Mouse (Mus musculus) urinary bladder, postnatal 36 days (tissue): ENCODE data around the gene Ucn2.

ENCODE experiments used
- DNase-seq, 2 experiments: peaks; one replicate each; pipeline ENCODE4 v3.0.0; 2022; ENCODE audit warnings: low spot score in 2 of 2, mixed read lengths in 1 of 2

Gene Ucn2

DNA sequence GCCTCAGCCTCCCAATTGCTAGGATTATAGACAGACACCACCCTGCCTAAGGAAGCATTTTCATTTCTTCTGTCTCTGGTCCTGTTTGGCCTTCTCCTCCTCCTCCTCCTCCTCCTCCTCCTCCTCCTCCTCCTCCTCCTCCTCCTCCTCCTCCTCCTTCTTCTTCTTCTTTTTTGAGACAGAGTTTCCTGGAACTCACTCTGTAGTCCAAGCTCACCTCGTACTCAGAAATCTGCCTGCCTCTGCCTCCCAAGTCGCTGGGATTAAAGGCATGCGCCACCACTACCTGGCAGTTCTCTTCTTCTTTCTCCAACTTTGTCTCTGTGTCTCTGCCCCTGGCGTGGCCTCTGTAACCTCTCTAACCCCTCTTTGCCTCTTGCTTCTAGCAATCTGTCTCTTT, at the start of gene Ucn2:
TSS of gene Ucn2 (plus strand) at position 301 of the 400 bp plus-strand sequence.
- no peak for DNase-seq

DNA sequence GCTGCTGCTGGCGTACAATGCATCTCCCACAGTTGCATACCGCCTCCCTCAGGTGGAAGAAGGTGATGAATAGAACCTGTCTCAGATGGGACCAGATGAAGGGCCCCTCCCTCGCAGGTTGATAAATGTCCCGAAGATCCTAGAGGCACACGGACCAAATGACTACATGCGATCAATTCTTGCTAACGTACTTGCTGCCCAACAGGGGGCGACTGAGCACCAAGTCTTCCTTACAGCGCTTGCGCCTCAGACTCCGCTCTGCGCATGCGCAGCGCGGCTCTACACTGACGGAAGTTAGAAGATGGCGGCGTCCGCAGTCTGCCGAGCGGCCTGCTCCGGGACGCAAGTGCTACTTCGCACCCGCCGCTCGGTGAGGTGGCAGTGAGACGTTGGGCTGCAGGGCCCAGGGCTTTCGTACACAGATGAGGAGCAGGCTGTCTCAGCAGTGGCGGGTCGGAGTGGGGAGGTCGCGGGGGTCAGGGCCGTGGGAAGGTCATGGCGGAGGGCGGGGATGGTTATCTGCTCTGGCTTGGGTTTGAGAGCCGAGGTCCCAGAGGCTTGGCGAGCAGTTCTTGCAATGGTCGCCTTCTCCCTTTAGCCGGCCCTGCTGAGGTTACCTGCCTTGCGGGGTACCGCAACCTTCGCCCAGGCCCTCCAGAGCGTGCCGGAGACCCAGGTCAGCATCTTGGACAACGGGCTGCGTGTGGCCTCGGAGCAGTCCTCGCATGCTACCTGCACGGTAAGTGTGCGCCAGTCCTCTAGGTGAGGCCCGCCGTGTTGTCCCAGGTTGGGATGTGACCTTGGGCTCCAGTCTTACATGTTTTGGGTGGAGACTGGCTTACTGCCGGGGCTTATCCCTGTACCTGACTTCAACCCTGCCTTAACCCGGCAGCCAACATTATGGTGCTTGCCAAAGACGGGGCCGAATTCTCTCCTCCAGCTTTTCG, 49.1 kb upstream of the Ucn2 start, which contains the start of gene Uqcrc1:
TSS of gene Uqcrc1 (plus strand) at position 216 of the 947 bp plus-strand sequence.
- peak; percentile 90 to 94 for DNase-seq

DNA sequence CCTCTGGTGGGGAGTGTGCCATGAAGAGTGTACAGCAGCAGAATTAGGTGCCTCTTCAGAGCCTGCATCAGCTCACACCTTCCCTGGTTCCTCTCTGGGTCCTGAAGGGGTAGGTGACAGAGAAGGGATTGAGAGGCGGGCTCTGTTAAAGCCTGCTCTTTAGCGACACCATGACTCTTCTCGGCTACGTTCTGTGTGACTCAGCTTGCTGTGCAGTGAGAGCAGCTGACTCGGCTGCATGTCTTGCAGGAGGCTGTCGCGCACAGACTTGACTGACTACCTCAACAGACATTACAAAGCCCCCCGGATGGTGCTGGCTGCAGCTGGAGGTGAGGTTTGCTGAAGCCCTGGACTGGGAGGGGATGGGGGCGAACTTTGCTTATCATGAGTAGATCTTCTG, 40.7 kb upstream of the Ucn2 start:
- DNase-seq, result no peak

DNA sequence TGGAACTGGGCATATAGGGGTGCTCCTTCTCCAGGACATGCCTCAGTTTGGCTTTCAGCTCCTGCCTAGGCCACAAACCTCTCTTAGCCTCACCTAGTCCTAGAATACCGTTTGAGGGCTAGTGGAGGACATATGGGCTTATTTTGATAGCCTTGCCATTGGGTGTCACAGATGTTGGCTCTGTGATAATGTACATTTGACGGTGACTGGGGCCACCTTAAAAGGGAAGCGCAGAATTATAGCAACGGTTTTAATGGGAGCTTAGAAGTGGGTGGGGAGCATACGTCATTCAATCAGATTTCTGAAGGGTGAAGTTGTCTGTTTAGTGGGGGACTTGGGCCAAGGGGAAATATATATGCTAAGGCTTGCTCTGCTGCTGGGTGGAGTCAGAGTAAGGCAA, 40.2 kb upstream of the Ucn2 start:
- DNase-seq, result no peak

DNA sequence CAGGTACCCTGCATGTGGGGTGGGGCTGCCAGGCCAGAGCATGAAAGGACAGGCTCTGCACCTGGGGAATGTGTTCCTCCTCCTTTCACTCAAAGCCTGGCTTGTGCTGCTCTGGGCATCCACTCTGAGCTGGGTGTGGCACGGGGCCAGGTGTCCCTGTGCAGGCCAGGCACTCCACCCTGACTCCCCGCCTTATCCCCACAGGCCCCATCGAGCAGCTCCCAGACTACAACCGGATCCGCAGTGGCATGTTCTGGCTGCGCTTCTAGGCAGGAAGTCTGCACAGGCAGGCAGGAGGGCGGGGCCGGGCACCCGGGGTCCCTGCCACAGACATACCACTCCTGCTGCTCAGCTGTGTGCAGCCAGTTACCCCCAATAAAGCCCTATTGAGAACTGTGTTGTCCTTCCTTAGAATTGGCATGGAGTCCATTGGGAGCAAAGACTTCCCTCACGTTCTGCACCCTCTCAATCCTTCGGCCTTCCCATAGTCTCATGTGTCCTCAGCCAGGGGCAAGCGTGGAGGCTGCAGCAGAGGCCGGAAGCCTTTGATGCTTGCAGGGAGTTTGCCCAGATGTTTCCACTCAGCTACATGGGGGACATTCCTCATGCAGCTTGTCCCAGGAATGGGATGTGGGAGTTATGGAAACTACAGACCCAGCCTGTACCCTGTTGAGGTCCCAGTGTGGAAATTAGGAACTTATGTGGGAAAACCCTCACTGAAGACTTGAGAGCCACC, 36.4 kb upstream of the Ucn2 start:
- DNase-seq, result peak; percentile 46 to 64

DNA sequence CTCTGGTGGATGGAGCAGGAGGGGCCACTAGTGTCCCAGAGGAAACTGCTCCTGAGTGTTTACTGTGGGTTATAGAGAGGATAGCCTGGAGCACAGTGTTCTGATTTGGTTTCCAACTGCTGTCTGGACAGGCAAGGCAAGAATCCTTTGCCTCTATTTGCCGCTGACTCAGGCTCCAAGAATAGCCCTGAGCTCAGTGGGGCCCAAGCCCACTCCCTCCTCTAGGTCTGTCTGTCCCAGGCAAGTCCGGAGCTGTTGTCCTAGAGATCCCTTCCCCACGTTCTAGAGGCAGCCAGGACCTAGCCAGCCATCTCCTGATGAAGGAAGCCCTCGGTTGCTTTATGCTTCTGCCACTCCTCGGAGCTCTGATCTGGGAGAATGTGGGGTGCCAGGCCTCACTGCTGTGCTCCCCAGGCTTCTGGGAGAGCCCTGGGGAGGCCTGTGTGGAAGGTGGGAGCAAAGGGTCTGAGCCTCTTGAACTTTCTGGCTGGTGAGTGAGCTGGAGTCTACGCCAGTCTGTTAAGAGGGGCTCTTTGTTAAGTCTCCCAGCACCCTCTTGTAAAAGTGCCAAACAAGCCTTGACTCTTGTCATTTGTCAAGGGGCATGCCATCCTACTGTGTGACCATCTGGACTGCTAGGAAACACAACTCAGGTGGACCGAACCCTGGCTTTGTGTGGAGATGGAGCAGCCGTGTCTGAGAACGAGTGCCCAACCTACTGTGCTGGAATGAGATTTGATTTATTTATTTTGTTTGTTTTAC, 35.7 kb upstream of the Ucn2 start:
- DNase-seq, result peak in 1 of 2 experiments; percentile 10

DNA sequence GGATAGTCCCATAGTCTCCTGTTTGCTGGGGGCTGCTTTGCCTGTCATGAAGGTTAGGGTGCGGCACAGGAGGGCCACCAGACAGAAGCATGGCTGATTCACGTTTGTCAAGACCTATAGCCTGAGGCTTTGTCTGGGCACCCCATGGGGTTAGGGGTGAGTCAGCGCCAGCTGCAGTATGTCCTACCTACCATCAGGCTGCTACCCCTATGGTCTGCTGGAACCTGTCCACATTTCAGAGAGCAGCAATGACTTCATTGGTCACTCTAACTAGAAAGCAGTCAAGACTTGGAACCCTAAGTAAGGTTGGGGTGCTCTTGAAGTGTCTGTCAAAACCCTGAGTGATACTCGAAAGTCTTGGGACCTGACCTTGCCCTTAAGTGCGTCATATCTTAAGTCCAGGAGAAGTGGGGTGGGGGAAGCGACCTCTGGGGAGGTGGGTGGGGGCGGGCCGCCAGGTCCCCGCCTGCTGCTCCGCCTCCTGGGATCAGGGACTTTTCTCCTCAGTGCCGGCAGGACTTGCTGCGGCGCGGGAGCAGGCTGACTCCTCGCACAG, 32.7 kb upstream of the Ucn2 start, which contains the start of gene Col7a1:
TSS of gene Col7a1 (plus strand) at position 506 of the 556 bp plus-strand sequence.
- no peak for DNase-seq

DNA sequence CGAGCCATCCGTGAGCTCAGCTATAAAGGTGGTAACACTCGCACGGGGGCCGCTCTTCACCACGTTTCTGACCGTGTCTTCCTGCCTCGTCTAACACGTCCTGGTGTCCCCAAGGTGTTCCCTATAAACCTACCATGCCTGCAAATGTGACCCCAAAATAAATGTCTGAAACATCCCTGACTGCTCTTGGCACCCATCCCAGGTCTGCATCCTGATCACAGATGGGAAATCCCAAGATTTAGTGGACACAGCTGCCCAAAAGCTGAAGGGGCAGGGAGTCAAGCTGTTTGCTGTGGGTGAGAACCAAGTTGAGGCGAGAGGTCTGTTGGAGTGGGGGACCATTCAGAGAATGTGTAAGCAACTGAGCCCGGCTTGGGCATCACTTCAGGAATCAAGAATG, 30.6 kb upstream of the Ucn2 start:
- no peak for DNase-seq

DNA sequence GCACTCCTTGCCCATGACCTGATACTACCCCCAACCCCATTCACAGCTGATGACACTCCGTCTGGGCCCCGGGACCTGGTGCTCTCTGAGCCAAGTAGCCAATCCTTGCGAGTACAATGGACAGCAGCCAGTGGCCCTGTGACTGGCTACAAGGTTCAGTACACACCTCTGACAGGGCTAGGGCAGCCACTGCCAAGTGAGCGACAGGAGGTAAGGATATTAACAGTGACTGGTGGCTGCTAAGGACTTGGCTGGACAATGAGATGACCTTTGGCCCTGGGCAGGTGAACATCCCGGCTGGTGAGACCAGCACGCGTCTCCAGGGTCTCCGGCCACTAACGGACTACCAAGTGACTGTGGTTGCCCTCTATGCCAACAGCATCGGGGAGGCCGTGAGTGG, 30.0 kb upstream of the Ucn2 start:
- DNase-seq, result no peak

DNA sequence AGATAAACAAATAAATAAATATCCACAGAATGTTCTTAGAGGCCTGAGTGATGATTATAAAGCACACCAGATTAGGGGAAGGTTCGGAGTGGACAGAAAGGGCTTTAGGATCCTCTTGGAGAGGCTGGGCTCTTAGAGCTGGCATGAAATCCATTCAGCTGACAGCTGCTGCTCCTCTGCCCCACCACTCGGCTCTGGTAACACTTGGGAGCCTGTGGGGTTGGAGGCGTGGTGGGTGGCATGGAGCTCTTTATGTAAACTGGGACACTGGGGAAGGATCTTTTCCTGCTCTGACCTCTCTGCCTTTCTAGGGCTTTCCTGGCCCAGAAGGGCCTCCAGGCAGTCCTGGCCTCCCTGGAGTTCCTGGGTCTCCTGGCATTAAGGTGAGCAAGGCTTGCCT, 22.2 kb upstream of the Ucn2 start:
- no peak for DNase-seq

DNA sequence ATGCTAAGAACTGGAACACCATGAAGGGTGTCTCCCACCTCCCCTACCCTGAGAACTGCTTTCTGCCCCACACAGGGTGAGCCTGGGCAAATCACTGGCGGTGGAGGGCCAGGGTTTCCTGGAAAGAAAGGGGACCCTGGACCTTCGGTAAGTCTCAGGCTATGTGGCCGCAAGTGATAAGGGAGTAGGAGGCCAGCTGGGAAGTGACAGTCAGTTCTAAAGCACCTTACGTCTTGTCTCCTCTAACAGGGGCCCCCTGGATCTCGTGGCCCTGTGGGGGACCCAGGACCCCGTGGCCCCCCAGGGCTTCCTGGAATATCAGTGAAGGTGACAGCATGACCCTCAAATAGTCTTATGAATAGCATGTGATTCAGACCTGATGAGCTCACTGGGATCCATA, 21.5 kb upstream of the Ucn2 start:
- no peak for DNase-seq

DNA sequence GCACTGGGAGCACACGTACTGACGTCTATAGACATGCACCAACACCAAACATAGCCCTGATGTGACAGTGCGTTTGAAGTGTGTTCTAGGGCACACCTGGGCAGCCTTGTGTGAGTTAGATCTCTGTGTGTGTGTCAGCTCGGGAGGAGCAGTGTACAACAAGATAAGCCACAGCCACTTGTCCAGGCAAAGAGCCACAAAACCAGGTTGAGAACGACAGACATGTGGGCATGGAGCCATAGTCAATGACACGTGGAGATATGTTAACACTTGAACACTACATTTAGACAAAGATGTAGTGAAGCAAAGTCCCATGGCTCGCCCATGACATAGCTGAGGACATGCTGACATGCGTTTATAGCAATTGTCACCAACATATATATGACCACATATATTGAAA, 15.2 kb upstream of the Ucn2 start:
- DNase-seq, result no peak

DNA sequence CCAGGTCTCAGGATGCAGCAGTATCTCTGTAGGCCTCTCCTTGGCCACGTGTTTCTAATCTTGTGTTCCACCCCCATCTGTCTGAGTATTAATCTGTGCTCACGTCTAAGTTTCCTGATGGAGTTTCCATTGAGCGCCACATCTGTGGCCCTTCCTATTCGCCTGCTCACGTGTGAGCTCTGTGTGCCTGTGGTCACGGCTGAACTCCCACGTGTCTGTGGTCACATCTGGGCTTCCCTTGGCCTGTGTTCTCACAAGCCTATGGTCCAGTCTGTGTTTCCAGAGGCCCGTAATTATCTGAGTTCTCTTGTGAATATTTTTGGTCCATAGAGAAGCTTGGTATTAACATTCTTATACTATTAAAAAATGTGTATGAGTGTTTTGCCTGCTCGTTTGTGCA, 9.3 kb upstream of the Ucn2 start:
- DNase-seq, result no peak

DNA sequence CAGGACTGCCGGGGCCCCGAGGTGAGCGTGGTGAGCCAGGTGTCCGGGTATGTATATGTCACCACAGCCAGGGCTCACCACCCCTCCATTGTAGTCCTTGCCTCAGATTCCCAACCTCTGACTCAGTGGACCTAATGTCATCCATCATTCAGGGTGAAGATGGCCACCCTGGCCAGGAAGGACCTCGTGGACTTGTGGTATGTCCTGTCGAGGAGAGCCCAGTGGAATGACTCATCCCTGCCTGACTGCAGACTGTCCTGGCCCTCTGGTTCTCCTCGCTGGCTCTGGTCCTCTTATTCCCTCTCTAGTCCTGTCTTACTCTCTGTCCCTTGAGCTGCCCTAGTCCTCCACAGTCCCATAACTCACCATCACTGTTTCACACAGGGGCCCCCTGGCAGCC, 7.8 kb upstream of the Ucn2 start:
- DNase-seq, result no peak

DNA sequence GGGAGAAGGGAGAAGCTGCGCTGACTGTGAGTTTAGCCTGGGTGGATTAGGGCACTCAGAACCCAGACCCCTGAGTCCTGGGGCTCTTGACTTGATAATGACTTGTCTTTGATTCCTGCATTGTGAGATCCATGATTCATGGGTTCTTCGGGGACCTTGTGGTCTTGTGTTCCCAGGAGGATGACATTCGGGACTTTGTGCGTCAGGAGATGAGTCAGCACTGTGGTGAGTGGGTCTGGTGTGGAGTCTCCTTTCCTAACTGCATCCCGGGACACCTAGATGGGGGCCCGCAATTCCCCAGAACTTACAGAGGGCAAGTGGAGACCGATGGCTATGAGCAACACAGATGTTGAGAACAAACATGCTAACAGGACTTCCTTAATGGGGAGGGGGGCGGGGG, 3.3 kb upstream of the Ucn2 start:
- DNase-seq, result no peak

DNA sequence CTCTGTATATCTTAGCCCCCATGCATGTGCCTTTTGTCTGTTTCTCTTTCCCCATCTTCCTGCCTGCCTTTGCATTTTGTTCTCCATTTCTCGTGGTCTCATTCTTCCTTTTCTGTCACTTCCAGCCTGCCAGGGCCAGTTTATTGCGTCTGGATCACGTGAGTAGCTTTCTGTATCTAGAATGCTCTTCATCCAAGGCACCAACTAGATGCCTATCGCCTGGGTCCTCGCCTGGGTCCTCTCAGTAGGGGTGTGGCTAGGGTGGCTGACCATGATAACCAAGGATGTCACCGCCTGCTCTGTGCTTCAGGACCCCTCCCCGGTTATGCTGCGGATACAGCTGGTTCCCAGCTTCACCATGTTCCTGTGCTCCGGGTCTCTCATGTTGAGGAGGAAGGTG, 2.6 kb upstream of the Ucn2 start:
- DNase-seq, result no peak

DNA sequence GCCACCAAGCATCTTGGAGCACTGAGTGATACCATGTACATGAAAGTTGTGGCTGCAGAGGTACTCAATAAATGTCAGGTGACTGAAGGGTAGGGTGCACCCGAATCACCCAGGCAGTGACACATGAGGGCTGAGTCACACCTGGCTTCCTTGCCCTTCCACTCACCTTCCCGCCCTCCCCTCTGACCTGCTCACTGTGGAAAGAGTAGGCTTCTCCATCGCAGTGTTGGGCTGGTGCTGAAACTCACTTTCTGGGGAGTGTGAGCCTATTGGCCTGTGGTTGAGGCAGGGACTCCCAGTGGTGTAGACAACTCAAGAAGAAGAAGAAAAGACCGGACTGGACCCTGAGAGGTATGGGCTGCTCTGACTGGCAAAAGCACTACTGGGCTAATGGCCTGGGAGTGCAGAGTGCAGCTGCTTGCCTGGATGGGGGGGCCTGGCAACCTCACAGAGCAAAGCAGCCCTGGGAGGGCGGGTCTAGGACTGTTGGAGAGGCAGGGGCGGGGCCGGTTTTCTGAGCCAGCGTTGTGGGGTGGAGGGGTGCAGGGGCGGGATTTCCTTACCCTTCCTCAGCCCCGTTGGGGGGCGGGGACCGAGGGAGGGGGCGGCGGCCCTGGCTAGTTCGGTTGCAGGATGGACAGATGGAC, 2.0 kb downstream of the Ucn2 start:
- peak; percentile 23 to 58 for DNase-seq

DNA sequence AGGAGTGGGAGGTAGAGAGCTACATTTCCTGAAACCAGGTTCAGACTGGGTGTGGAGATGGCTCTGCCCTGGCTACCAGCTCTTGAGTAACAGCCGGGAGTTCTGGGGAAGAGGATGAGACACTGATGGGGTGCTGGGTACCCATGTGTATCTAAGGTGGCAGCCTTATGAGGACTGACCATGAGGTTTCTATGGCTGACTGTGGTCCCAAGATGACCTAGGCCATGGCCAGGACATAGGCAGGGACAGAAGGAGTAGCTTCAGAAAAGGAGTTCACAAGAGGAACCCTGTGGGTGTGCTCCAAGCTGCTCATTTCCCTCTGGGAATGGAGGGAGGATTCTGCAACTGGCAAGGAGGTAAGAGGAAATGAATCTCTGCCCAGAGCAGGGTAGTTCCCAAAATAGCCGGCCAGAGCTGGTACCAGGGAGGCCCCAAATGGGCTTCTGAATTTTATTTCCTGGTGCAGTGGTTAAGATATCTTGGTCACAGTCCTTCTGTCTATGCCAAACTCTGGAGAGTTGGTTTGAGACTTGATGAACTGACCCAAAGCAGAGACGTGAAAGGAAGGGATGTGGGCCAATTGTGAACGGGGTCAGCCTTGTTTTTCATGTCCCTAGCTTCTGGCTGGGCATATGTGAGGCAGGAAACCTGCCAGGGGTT, 4.1 kb downstream of the Ucn2 start:
- no peak for DNase-seq

DNA sequence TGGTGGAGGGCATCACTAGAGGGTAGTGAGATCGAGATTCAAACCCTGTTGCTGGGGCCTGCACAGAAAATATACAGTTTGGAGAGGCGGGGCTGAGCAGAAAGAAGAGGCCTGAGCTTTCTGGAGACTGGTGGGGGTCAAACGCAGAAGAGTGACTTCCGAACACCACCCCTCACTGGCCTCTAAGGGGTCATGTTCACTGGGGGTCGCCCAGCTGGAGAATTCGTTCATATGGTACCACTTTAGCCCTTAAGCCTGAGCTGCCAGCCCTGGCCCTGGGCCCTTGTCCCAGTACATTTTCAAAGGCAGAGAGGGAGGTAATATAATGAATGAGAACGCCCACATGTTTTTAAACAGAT, 4.6 kb downstream of the Ucn2 start:
- DNase-seq, result no peak

DNA sequence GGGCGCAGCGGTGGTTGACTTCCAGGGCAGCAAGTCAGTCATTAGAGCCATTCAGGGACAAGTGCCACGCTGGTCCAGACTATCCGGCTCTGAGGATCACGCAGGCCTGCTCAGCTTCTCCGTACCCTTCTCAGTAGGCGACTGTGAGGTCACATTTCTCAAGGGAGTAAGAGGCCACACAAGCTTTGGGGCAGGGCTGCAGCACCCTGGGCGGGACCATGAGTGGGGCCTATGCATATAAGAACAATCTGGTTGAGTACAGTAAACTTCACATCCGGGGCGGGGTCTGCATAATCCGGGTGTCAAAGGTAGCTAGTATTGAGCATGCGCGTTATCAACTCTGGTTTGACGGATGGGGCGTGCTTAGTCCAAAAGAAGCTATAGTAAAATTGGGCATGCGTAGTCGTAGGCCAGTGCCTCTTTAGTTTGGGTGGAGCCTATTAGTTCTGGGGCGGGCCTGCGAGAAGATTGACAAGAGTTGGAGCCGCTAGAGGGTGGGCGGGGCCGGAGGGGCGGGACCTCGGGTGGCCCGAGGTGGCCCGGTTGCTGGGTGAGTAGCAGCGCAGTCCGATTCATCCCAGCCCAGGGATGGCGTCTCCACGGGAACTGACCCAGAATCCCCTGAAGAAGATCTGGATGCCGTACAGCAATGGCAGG, 5.7 kb downstream of the Ucn2 start, which contains the start of gene Pfkfb4:
TSS of gene Pfkfb4 (plus strand) at position 351 of the 657 bp plus-strand sequence.
- peak; percentile 90 to 96 for DNase-seq
